Mouse (Mus musculus): ENCODE measurements around the gene Ncln.

The Ncln gene

DNA sequence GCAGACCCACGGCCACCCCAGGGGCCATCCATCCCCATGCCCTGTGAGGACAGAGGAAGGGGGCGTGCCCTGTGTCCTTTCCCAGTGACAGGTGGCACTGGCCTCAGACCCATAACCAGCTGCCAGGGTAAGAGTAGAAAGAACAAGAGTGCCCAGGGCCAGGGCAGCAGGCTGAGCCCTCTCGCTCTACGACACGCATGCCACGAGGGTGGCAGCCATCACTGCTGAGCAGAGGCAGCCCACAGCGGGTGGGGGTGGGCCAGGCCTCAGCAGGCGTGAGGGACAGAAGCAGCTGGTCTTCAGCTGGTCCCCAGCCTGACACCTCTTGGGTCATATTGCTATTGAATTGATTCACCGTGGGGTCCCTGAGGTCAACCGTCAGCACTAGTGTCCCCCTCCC, 9.7 kb downstream of the Ncln start:
- no peak for DNase-seq

DNA sequence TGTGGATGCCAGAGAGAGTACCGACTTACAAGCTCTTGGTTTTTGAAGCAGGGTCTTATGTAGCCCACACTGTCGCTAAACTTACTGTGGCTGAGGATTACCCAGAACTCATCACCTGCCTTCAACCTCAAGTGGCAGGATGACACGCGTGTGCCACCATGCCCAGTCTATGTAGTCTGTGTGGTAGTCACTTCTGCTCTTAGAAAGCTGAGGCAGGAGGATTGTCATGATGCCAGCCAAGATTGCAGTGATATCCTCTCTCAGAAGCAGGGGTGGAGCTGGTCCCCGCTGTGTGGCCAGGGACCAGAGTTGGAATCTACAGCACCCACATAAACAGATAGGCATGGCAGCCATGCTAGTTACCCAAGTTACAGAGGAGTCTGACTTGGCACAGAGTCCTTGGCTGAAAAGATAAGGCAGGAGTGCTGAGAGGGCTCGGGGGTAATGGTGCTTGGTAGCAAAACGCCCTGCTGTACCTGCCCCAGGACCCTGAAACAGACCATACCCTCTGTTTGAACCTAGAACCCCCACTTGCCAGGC, 10.6 kb downstream of the Ncln start:
- no peak for DNase-seq

DNA sequence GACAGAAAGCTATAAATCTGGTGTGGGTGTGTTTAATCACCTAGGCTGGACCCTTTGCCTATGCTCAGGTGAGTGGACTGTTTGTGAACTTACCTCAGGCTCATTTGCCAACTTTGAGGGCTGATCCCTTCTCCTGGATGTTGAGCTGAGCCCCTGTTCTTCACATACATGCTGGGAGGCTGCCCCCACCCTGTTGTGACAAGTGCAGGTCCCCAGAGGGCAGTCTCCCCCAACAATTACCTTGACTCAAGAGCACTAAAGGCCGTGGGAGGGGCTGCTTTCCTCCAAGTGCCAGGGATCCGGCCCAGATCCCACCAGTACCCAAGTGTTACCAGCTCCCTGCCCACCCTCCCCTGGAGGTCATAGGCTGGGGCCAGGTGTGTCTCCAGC, 11.1 kb downstream of the Ncln start:
- no peak for DNase-seq

DNA sequence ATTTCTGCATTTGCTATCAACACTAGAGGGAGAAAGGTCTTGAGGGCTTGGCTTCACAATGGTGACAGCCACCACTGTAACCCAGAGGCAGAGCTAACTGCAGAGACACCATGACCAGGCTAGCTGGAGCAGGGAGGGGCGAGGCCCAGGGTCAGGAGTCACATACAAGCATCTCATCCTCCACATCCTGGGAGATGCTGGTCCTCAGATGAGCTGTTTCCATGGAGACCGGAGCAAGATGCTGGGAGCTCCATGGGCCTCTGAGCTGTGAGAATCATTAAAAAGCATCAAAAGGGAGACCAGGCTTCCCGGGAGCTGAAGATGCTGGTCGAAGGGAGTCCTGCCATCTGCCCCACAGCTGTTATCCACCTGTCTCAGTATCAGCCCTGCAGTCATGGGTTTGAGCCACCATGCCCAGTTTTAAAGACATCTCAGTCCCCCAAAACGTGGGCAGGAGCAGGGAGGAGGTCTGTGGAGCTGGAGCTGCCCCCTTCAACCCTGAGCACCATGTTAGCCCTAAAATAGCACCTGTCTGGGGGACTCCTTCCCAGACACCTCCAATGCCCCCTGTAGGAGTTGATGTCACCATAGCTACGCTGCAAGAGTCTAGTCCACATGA, 11.6 kb downstream of the Ncln start:
- no peak for DNase-seq

DNA sequence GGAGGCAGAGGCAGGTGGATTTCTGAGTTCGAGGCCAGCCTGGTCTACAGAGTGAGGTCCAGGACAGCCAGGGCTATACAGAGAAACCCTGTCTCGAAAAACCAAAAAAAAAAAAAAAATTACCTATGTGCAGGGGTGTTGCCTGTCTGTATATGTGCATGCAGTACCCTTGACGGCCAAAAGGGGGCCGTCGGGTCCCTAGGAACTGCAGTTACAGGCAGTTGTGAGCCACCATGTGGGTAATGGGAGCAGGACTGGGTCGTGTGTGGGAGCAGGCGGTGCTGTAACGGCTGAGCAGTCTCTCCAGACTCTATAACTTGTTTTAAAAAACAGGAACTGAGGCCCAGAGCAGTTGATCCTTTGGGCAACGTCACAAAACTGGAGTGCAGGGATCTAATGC, 12.2 kb downstream of the Ncln start:
- peak; percentile 51 to 61 for DNase-seq

DNA sequence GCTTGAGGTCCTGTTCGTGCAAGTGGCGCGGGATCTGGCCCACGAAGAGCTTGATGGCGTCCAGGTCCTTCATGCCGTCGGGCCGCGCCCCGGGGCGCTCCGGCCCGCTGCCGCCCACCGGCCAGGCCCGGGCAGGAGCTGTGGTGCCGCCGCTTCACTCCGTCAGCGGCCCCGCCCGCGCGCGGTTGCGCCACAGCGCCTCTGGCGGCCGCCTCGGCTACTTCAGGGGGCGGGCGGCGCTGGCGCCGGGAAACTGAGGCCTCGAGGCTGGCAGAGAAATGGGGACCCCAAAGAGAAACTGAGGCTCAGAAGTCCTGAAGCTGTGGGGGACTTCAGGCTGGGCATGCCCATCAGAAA, 13.7 kb downstream of the Ncln start, which contains the start of gene Celf5:
Celf5 (minus strand) TSS at position 177 of the 357 bp plus-strand sequence.
- DNase-seq = peak; percentile 72 to 76

DNA sequence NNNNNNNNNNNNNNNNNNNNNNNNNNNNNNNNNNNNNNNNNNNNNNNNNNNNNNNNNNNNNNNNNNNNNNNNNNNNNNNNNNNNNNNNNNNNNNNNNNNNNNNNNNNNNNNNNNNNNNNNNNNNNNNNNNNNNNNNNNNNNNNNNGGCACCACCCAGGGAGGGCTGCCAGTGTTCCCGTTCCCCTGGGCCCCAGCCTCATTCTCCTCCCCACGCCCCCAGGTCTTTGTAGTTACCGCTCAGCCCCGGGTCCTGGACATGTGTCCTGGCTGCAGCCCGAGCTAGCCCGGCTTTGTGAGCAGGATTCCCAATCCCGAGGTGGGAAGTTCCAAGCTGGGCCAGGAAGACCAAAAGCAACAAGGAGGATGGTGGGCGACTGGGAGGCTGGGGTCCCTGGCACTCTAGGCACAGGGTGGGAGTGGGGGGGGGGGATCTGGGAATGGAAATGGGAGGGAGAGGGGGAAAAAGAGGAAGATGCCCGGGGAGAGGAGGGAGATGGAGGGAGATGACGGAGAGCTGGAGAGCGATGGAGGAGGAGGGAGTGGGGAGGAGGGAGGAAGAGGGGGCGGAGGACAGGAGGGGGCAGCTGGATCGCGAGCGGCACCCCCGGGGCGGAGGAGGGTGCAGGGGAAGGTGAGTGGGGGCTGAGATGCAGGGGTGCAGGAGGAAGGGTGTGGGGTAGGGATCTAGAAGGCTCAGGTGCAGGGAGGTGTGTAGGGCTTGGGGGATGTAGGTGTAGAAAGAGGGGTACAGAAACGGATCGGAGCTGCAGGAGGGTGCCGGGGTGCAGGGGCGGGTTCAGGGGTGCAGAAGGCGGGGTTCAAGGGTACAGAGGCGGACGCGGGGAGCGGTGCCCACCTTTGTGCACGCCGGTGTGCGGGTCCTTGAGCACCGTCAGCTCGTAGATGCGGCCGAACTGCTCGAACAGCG, 14.3 kb downstream of the Ncln start:
- no peak for DNase-seq

DNA sequence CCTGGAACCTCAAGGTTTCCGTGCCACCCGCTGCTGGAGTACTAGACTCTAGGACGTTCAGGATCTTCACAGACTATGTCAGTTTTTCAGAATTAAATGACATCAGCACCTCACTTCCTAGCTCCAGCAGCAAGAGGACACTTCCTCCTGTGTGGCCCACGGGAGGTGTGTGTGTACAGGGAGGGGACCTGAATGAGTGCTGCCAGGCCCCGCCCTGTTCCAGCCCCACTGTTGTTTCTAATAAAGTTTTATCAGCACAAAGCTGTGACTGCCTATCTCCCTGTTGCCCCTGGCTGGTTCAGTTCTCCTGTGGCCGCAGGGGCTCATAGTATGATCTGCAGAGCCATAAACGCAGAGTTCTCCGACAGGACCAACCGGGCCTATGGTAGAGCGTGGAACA, 21.7 kb downstream of the Ncln start:
- DNase-seq = no peak

DNA sequence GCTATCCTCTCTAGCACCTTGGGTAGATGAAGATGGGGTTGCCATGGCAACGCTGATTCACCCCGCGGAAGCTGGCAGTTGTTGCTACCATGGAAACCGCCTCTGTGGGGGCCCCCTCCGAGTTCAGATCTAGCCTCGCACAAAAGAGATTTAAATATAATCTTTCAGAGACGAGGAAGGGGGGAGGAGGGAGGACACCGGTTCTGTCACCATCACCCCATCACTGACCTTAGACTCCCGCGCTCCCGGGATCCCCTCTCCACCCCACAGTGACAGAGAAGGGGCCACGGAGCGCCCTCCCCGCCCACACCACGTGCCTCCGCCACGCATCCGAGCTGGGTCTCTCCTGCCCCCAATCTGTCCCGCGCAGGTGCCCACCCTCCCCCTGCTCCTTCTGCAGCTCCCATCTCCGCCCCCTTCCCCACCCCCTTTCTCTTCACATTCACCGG, 23.2 kb downstream of the Ncln start:
- DNase-seq = peak; percentile 56 to 62

DNA sequence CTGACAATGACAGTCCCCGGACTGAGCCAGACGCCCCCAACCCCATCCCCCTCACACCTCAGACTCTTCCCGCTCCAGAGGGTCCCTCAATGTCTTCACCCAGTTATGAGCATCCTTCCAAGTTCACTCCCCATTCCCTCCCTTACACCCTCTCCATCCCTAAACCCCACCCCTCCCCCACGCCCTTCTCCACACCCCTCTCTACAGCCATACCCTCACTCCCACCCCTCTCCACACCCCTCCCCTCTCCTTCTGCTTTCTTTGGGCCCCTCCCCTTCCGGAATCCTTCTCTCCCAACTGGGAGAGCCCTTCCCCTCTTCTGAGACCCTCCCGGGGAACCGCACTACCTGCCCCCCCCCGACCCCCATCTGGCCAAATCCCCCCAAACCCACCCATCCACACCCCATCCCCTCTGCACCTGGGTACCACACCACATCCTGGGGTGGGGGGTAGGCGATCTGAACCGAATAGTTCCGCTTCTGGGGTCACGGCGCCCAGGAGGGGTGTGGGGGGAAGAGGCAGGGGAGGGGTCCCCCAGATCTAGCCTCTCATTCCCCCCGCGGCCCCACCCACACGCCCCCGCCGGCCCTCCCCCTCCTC, 23.7 kb downstream of the Ncln start:
- no peak for DNase-seq

DNA sequence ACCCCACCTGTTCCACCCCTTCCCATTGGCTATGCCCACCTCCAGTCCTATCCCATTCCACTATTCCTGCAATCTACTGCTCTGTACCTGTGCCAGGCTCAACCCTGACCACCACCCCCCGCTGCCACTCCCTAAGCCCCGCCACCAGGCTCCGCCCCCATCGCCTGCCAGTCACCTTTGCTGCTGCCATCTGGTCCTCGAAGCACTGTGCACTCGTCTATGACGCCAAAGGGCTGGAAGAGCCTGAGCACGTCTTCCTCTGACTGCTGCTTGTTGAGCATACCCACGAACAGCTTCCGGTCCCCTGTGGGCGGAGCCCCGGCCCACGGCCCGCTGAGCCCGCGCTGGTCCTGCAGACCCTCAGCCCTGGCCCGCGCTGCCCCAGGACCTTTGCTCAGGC, 25.7 kb downstream of the Ncln start:
- no peak for DNase-seq

DNA sequence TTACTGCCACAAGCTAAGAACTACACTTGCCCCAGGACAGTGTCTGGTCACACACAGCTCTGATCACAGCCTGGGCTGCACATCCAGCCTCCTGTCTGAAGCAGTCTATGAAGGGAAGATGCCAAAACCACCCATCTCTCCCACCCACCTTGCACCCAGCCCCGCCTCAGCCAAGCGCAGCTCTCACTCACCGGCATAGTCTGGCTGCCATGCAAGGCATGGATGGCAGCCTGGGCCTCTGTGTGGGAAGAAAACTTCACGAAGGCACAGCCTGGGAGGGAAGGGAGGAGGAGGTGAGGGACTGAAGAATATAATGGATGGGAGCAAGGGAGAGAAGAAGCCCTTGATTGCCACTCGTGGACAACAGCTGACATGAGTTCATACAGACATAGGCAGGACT, 26.9 kb downstream of the Ncln start:
- no peak for DNase-seq

DNA sequence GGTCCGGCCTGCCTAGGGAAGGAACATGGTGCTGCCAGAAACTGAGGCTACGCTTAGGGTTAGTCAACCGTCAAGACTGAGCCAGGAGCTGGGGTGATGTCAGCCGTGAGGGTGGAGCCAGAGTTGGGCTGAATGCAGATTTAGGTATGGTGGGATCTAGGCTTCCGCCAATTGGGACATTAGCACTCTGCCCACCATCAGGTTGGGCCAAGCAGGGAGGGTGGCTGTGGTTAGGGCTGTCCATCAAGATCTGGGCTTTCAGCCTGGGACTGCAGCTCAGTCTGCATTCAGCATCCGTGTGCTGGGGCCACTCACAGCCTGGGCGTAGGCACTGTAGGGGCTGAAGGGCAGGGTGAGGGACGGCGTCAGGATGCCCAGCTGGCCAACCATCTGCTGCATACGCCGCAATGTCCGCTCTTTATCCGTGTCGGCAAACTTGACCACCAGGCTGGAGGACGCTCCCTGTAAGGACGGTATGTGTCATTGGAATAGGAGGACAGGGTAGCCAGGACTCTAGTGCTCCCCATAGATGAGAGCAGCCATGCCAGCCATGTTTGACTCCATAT, 28.4 kb downstream of the Ncln start:
- DNase-seq = peak in 1 of 2 experiments; percentile 48

DNA sequence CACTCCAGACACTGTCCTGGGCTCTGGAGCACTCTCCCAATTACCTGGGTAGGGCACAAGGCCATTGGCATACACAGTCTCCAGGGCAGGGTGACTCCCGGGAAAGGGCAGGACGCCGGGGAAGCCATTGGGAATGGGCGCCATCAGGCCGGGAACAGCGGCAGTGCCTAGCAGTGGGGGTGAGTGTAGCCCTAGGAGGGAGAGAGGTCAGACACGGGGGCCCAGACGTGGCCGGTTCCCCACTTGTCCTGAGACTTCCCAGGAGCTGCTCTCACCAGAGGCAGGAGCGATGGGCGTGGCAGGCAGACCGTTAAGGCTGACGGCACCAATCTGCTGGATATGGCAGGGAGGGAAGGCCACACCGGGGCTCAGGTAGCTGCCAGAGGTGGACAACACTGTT, 29.3 kb downstream of the Ncln start:
- peak in 1 of 2 experiments; percentile 5 for DNase-seq

DNA sequence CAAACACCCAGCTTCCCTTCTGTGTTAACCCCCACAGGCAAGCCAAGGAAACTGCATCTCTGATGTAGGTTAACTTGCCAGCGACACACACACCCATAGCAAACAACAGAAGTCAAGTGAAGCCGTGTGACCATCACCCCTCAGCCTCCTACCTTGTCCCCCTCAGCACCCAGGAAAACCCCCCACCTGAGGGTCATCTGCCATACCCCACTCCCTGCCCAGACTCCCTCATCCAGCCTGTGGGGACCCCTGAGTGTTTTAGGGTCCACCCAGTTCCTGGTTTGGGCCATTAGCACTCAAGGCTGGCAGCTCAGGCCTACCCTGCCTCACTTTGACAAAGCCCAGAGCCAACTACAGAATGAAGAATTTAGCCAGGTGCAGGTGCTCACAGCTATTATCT, 30.1 kb downstream of the Ncln start:
- DNase-seq = peak in 1 of 2 experiments; percentile 1

DNA sequence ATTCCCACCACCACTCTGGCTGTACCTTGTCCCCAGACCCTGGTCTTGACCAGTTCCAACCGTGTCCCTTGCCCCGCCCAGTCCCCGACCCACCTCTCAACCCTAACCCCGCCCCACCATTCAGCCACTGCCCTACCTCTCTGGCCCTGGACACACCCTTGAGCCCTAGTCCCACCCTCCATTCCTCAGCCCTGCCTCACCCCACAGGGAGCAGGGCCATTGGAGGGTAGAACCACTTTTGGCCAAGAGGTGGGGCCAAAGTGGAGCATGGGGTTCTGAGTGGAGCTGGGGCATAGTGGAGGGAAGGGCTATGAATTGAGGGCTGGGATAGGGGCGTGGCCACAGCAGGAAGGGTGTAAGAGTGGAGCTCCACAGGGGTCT, 30.9 kb downstream of the Ncln start:
- DNase-seq = peak in 1 of 2 experiments; percentile 10

DNA sequence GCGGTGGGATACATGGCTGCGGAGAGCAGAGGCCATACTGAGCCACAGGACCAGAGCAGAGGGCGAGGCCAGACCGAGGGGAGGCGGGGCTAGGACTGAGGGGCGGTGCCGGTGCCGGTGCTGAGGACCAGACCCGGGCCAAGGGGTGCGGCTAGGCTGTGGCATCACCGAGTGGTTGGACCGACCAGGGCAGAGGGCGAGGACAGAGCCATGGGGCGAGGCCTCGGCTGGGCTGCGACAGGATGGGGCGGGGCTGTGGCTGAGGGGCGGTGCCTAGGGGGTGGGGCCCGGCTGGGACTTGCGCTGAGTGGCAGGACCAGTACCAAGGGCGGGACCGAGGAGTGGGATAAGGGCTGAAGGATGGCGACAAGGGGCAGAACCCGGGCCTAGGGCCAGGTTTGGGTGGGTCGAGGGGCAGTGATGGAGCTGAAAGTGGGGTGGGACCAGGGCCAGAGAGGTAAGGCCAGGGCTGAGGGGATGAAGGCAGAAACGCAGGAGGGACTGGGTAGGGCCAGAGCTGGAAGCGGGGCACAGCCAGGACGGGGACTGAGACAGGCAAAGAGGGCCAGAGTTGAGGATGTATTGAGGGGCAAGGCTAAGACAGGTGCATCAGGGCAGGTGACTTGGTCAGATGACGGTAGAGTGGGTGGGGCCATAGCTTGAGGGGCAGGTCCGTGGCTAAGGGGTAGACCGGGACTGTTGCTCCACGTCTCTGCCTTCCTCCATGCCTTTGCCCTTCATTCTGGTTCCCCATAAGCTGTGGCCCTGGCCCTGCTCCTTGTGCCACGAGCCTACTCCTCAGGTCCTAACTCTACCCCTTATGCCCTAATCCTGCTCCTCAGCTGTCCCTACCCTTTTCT, 31.6 kb downstream of the Ncln start:
- DNase-seq = peak; percentile 51 to 62

DNA sequence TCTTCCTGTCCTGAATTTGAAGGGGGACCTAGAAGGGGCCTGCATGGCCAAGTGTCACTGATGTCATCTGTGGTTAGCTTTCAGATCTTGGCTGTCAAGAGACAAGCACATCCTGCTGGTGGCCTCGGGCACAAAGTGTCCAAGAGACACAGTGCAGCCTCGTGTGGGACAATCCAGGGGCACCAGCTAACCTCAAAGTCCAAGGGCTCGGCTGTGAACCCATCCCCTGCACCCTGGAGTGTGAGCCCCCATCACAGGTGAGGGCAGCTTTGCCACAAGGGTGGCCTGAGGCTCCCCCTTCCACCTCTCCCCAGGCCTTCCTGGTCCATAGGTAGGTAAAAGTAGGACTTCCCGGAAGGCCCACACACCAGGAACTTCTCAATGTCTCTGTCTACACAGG, 32.7 kb downstream of the Ncln start:
- DNase-seq = peak in 1 of 2 experiments; percentile 2

DNA sequence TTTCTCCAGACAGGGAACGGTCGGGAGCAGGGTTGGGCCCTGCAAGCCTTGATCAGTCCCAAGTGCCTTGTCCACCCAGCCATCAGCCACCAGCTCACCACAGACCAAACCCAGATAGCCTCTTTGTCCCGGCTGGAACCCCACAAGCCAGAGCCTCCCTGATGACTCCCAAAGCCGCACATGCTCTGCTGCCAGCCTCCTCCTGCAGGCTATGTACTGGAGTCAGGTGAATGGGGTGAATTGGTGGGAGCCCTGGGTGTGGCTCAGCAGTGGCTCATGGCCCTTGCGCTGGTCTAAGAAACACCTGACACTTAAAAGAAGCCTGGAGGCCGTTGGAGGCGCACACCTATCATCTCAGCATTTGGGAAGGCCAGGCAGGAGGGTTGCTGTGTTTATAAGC, 33.3 kb downstream of the Ncln start:
- DNase-seq = peak in 1 of 2 experiments; percentile 3

DNA sequence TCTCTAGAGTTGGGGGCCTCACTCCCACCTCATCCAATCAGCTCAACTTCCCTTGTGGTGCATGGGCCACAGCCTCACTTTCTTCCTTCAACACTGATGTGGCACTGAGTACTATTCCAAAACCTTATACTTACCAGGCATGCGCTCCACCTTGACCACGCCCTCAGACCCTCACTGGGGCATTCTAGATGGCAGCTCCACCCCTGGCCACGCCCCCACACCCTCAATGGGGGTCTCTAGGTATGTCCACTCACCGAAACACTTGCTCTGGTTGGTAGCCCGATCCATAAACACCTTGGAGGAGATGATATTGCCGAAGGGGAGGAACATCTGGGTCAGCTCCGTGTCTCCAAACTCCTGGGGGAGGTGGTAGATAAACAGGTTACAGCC, 33.8 kb downstream of the Ncln start:
- DNase-seq = no peak

DNA sequence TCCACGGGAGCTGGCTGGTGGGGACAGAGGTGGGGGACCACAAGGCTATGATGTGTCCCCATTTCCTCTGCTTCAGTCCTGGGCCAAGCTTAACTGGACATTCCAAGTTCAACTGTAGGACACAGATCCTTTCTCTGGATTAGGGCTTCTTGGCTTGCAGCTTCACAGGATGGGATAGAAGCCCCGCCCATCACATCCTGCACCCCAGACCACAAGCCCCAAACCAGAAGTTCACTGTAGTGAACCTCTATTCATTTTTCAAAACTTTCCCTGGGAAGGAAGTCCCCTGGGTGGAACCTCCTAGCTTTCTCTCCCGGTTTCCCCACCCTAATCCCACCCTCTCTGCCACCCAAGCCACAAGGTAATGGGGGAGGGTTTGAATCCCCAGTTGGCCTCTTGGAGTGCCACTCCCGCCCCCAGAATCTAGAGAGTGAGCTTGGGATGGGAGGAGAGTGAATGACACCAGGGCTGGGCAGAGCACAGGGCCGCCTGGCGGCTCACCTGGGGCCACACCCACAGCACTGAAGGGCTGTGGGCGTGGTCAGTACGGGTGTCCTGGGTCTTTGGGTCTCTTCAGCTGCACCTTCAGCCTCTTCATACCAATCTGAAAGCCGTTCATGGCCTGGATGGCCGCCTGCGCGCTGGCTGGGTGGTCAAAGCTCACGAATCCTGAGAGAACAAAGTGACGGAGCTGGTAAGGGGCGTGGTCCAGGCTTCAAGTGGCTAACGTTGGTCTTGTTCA, 34.3 kb downstream of the Ncln start:
- DNase-seq = no peak

Measured in cerebellum, postnatal 36 days (tissue).